Mouse (Mus musculus) liver, embryonic 12.5 days (tissue): ENCODE data around the gene Sbf2. TPM values are rescaled to one million over a fixed set of nuclear protein-coding genes. Genes with fewer than 3 reads are reported as not detected.
"Not testable (repeated sequence)": the region's sequence is repeated elsewhere in the genome, so short reads cannot be mapped to it uniquely, and the experiment has no call there.

Source experiments
- ATAC-seq: fragments of 200-750 bp; cut with Nextera tagmentation; 2 replicates; pipeline ENCODE4 v1.8.0; 2017; ENCODE audit warnings: moderate number of reproducible peaks, mild to moderate bottlenecking, moderate library complexity
- H3K27ac ChIP-seq: fragments of 300-500 bp; sonication (generic); 2 replicates; pipeline ENCODE4 v1.5.1; 2016; ENCODE audit warnings: mild to moderate bottlenecking
- H3K27me3 ChIP-seq: fragments of 300-500 bp; sonication (generic); replicated peaks from 2 replicates; pipeline ENCODE4 v1.6.1; 2016; ENCODE audit warnings: mild to moderate bottlenecking, moderate library complexity
- H3K36me3 ChIP-seq: fragments of 300-500 bp; sonication (generic); 2 replicates; pipeline ENCODE4 v1.6.1; 2016; ENCODE audit warnings: mild to moderate bottlenecking, moderate library complexity
- H3K4me1 ChIP-seq: fragments of 300-500 bp; sonication (generic); 2 replicates; pipeline ENCODE4 v1.6.1; 2016
- H3K4me2 ChIP-seq: fragments of 300-500 bp; sonication (generic); 2 replicates; pipeline ENCODE4 v1.6.1; 2016; ENCODE audit warnings: mild to moderate bottlenecking, moderate library complexity
- H3K4me3 ChIP-seq: fragments of 300-500 bp; sonication (generic); 2 replicates; pipeline ENCODE4 v1.5.1; 2016; ENCODE audit warnings: mild to moderate bottlenecking, moderate library complexity
- H3K9ac ChIP-seq: fragments of 300-500 bp; sonication (generic); 2 replicates; pipeline ENCODE4 v1.6.1; 2016; ENCODE audit warnings: mild to moderate bottlenecking, moderate library complexity
- H3K9me3 ChIP-seq: fragments of 300-500 bp; sonication (generic); replicated peaks from 2 replicates; pipeline ENCODE4 v1.6.1; 2016; ENCODE audit warnings: mild to moderate bottlenecking, moderate library complexity
- WGBS: fragments of 180-500 bp; shearing (Covaris S2); methylation state at CpG from one replicate; pipeline ENCODE4 v1.1.7; 2016; ENCODE audit not compliant: insufficient replicate concordance; 5-methylcytosine and 5-hydroxymethylcytosine counted together
- polyA plus RNA-seq: library from polyadenylated mRNA; unstranded; fragments of >200 nt; fragmentation: Nextera tagmentation; extraction: Ambion mirVana; gene quantifications from 2 replicates; pipeline ENCODE4 v1.2.1, GENCODE M21; 2016

Gene Sbf2
- polyA plus RNA-seq, 1 experiment from 2014 or later = 9.2 TPM

DNA sequence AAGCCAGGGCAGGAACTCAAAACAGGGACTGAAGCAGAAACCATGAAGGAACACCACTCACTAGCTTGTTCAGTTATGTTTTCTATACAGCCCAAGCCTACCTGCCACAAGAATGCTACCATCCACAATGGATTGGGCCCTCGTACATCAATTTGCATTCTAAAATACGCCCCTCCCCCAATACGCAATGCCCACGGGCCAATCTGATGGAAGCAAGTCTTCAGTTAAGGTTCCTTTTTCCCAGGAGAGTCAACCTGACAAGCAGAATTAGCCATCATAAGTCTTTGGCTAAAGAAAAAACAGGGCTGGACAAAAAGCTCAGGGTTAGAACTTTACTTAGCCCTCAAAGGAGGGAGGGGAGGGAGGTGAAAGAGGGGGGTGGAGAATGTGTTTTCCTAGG, 9.2 kb downstream of the Sbf2 start:
- ATAC-seq = no peak
- H3K9ac ChIP-seq = no peak overlapping the region
- H3K9me3 ChIP-seq = no peaks in the 10 kb centered on the region
- no peak overlapping the region for H3K27ac ChIP-seq
- WGBS = 69% methylated on average over 4 of the region's 4 CpGs
- no peak overlapping the region for H3K4me3 ChIP-seq
- no peaks in the 10 kb centered on the region for H3K36me3 ChIP-seq
- H3K4me1 ChIP-seq = no peaks in the 10 kb centered on the region
- no peak overlapping the region for H3K4me2 ChIP-seq
- 0 out of 2 replicates have a peak, but pooled peaks cover 3% of the 10 kb centered on the region for H3K27me3 ChIP-seq

DNA sequence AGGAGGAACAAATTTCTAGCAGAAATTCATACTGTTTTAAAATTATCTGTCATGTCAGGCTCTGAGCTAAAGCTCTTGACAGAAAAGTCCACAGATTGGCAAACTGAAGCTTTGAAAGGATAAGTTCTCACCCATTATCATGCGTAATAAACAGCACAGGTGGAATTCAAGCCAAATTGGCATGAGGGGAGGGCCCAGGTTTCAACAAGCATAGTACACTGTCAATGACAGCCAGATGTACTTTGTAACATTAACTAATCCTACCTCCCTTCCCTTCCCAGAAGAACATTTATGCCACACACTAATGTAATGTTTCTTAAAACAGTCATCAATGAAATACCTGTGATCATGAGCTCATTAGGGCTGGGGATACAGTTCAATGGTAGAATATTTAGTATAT, 17.6 kb downstream of the Sbf2 start:
- H3K27ac ChIP-seq = no peak overlapping the region
- ATAC-seq = no peak
- no peak overlapping the region for H3K9ac ChIP-seq
- no peak overlapping the region for H3K4me2 ChIP-seq
- no peaks in the 10 kb centered on the region for H3K36me3 ChIP-seq
- WGBS = 73% methylated on average over 1 of the region's 1 CpGs
- H3K9me3 ChIP-seq = no peaks in the 10 kb centered on the region
- no peak overlapping the region for H3K4me3 ChIP-seq
- no peaks in the 10 kb centered on the region for H3K27me3 ChIP-seq
- no peaks in the 10 kb centered on the region for H3K4me1 ChIP-seq

DNA sequence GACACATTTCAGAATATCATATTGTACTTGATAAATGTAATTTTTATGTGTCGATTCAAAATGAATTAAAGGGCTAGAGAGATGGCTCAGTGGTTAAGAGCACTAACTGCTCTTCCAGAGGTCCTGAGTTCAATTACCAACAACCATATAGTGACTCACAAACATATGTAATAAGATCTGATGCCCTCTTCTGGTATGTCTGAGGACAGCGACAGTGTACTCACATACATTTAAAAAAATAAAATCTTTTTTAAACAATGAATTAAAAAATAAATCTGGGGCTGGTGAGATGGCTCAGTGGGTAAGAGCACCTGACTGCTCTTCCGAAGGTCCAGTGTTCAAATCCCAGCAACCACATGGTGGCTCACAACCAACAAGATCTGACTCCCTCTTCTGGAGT, 20.7 kb downstream of the Sbf2 start:
- not testable (repeated sequence) for H3K4me3 ChIP-seq, H3K9ac ChIP-seq, H3K27me3 ChIP-seq, ATAC-seq, H3K9me3 ChIP-seq, H3K27ac ChIP-seq, H3K4me1 ChIP-seq, H3K36me3 ChIP-seq, H3K4me2 ChIP-seq
- WGBS = 76% methylated on average over 3 of the region's 3 CpGs

GRCm38 (mm10) chr7:110587721-110588120, 27.0 kb downstream of the Sbf2 start:
- H3K36me3 ChIP-seq = no peaks in the 10 kb centered on the region
- no peaks in the 10 kb centered on the region for H3K4me1 ChIP-seq
- no peak for ATAC-seq
- H3K9ac ChIP-seq = no peak overlapping the region
- no peak overlapping the region for H3K27ac ChIP-seq
- H3K27me3 ChIP-seq = no peaks in the 10 kb centered on the region
- H3K9me3 ChIP-seq = no peaks in the 10 kb centered on the region
- H3K4me2 ChIP-seq = no peak overlapping the region
- WGBS = 62% methylated on average over 1 of the region's 1 CpGs
- H3K4me3 ChIP-seq = no peak overlapping the region

DNA sequence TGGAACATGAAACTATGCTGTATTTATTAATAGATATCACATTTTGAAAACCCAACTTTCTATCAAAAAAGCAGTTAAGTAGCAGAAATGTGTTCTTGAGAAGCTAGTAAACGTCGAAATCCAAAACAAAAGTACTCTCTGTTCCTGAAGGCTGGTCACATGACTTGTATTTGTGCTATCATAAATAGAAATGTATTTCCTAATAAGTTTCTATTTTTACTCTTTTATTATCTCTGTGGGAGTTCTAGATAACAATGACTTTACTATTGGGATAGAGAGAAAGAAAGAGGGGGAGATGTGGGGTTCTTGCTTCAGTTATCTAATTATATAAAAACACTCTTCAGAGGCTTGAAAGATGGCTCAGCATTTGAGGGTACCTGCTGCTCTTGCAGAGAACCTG, 29.5 kb downstream of the Sbf2 start:
- Histone ChIP-seq H3K4me2 (no peak overlapping the region), H3K4me3 (no peak overlapping the region), H3K4me1 (no peaks in the 10 kb centered on the region), H3K36me3 (no peaks in the 10 kb centered on the region), H3K9me3 (no peaks in the 10 kb centered on the region), H3K27me3 (no peaks in the 10 kb centered on the region), H3K9ac (no peak overlapping the region), H3K27ac (no peak overlapping the region)
- no peak for ATAC-seq
- 75% methylated on average over 2 of the region's 2 CpGs for whole genome bisulfite sequencing

- no peak for ATAC-seq
- Histone ChIP-seq H3K4me1 (no peaks in the 10 kb centered on the region), H3K9ac (no peak overlapping the region), H3K4me3 (no peak overlapping the region), H3K9me3 (no peaks in the 10 kb centered on the region), H3K4me2 (no peak overlapping the region), H3K27ac (no peak overlapping the region), H3K36me3 (no peaks in the 10 kb centered on the region), H3K27me3 (no peaks in the 10 kb centered on the region)
- WGBS = 56% methylated on average over 2 of the region's 2 CpGs
Observed at GRCm38 (mm10) chr7:110584159-110584558, 30.6 kb downstream of the Sbf2 start.

DNA sequence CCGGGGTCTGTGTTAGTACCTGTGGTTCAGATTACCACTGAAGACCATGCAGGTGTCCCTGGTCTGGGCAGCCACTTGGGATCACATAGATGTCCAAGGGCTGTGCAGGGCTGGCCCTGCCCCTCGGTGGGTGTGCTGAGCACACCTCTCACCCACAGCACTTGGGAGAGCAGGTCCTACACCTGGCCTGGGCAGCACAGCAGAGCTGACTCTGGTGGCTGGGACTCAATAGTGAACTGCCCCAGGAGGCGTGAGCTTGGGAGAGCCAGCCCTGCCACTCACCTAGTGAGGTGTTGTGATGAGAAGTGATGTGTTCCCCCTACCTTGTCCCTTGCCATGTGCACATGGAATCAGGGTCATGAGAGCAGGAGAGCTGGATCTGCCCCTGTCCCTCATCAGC, 31.0 kb downstream of the Sbf2 start:
- ATAC-seq = no peak
- 63% methylated on average over 3 of the region's 3 CpGs for WGBS
- no peaks in the 10 kb centered on the region for H3K36me3 ChIP-seq
- no peak overlapping the region for H3K4me2 ChIP-seq
- H3K27ac ChIP-seq = no peak overlapping the region
- H3K4me3 ChIP-seq = no peak overlapping the region
- H3K4me1 ChIP-seq = no peaks in the 10 kb centered on the region
- H3K9ac ChIP-seq = no peak overlapping the region
- no peaks in the 10 kb centered on the region for H3K27me3 ChIP-seq
- H3K9me3 ChIP-seq = no peaks in the 10 kb centered on the region

DNA sequence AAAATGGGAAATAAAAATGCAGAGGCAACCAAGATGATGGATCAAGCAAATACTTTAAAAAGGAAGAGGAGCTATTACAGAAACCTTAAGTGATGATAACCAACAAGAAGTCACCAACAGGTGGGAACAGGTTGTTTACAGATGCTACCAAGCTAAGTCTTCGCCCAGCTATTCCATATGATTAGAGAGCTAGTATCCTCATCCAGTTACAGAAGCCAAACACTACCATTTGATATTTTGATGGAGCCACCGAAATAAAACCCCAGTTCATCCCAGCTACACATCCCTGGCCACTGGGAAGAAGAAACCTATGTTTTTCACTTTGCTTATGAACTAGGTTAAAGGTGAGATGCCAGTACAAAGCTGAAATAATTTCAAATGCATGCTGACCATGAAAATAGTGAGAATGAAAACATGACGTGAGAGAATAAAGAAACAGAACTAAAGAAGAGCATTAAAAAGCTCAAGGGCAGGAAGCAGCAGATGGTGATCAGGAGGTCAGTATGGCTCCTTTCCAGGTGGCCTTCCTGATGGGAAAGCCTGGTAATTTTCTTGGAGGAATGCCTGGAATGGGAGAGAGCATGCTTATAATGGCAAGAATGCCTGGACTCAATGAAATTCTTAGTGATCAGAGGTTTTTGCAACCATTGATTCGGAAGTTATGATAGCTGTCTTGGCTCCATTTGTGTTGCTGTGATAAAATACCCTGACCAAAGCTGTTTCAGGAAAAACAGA, 48.7 kb downstream of the Sbf2 start:
- H3K36me3 ChIP-seq = no peaks in the 10 kb centered on the region
- no peaks in the 10 kb centered on the region for H3K4me1 ChIP-seq
- H3K9me3 ChIP-seq = no peaks in the 10 kb centered on the region
- WGBS = 64% methylated on average over 4 of the region's 4 CpGs
- H3K27me3 ChIP-seq = no peaks in the 10 kb centered on the region
- no peak overlapping the region for H3K9ac ChIP-seq
- no peak for ATAC-seq
- no peak overlapping the region for H3K4me3 ChIP-seq
- no peak overlapping the region for H3K27ac ChIP-seq
- H3K4me2 ChIP-seq = no peak overlapping the region

GRCm38 (mm10) chr7:110561647-110562046, 53.1 kb downstream of the Sbf2 start:
- H3K27me3 ChIP-seq = no peaks in the 10 kb centered on the region
- H3K9me3 ChIP-seq = no peaks in the 10 kb centered on the region
- no peak for ATAC-seq
- no peak overlapping the region for H3K27ac ChIP-seq
- H3K4me1 ChIP-seq = no peaks in the 10 kb centered on the region
- no peaks in the 10 kb centered on the region for H3K36me3 ChIP-seq
- no peak overlapping the region for H3K4me3 ChIP-seq
- WGBS = 60% methylated on average over 1 of the region's 1 CpGs
- no peak overlapping the region for H3K4me2 ChIP-seq
- H3K9ac ChIP-seq = no peak overlapping the region

GRCm38 (mm10) chr7:110557001-110557400, 57.7 kb downstream of the Sbf2 start:
- ATAC-seq = no peak
- H3K4me2 ChIP-seq = no peak overlapping the region
- H3K27me3 ChIP-seq = no peaks in the 10 kb centered on the region
- peaks cover 3% of the 10 kb centered on the region; the same call in 1 of the 2 replicates for H3K4me1 ChIP-seq
- no peaks in the 10 kb centered on the region for H3K9me3 ChIP-seq
- no peak overlapping the region for H3K9ac ChIP-seq
- H3K36me3 ChIP-seq = no peaks in the 10 kb centered on the region
- H3K27ac ChIP-seq = no peak overlapping the region
- no peak overlapping the region for H3K4me3 ChIP-seq

DNA sequence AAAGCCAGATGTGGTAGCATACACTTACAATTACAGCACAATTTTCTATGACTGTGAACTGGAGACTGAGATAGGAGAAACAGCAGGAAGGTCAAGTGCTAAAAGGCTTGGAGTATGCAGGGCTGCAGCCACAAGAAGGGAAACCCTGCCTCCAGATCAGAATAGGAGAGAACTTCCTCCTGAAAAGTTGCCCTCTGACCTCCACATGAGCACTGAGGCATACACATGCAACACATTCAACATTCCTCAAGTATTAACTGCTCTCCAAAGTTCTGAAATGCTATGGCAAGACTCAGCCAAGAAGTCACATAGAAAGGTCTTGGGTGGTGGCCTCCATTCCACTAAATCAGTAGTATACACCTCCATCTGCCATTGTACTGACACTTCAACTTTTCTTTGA, 58.5 kb downstream of the Sbf2 start:
- no peaks in the 10 kb centered on the region for H3K36me3 ChIP-seq
- no peaks in the 10 kb centered on the region for H3K9me3 ChIP-seq
- H3K27ac ChIP-seq = no peak overlapping the region
- no peak overlapping the region for H3K9ac ChIP-seq
- H3K4me3 ChIP-seq = no peak overlapping the region
- no peak for ATAC-seq
- no peak overlapping the region for H3K4me2 ChIP-seq
- peaks cover 3% of the 10 kb centered on the region; the same call in 1 of the 2 replicates for H3K4me1 ChIP-seq
- H3K27me3 ChIP-seq = no peaks in the 10 kb centered on the region

- peaks cover 3% of the 10 kb centered on the region; the same call in 1 of the 2 replicates for H3K4me1 ChIP-seq
- H3K9me3 ChIP-seq = no peaks in the 10 kb centered on the region
- 71% methylated on average over 1 of the region's 1 CpGs for WGBS
- no peak overlapping the region for H3K4me3 ChIP-seq
- H3K9ac ChIP-seq = no peak overlapping the region
- ATAC-seq = no peak
- H3K4me2 ChIP-seq = no peak overlapping the region
- no peaks in the 10 kb centered on the region for H3K36me3 ChIP-seq
- no peaks in the 10 kb centered on the region for H3K27me3 ChIP-seq
- no peak overlapping the region for H3K27ac ChIP-seq
Observed at GRCm38 (mm10) chr7:110555260-110555659, 59.5 kb downstream of the Sbf2 start.

- WGBS = 63% methylated on average over 1 of the region's 1 CpGs
- Histone ChIP-seq H3K9me3 (no peaks in the 10 kb centered on the region), H3K4me1 (no peaks in the 10 kb centered on the region)
Observed at GRCm38 (mm10) chr7:110548268-110548667, 66.5 kb downstream of the Sbf2 start.

More at GRCm38 (mm10) chr7:110548268-110548667, 66.5 kb downstream of the Sbf2 start:
- Histone ChIP-seq H3K36me3 (no peaks in the 10 kb centered on the region), H3K4me3 (no peak overlapping the region), H3K27ac (no peak overlapping the region), H3K9ac (no peak overlapping the region), H3K4me2 (no peak overlapping the region), H3K27me3 (no peaks in the 10 kb centered on the region)
- no peak for ATAC-seq
